Mouse (Mus musculus) stomach, postnatal 0 days (tissue): ENCODE results near the gene Zscan4f. TPM values are rescaled to one million over a fixed set of nuclear protein-coding genes. Genes with fewer than 3 reads are reported as not detected.
"Not testable (repeated sequence)": the region's sequence is repeated elsewhere in the genome, so short reads cannot be mapped to it uniquely, and the experiment has no call there.

Experiments used
- ATAC-seq: fragments of 200-750 bp; cut with Nextera tagmentation; 2 replicates; pipeline ENCODE4 v1.8.0; 2017; ENCODE audit not compliant: low FRiP score, low TSS enrichment
- DNase-seq: peaks from one replicate; pipeline ENCODE4 v3.0.0-alpha.2; 2016; ENCODE audit warnings: low spot score
- H3K27ac ChIP-seq: fragments of 300-500 bp; sonication (generic); replicated peaks from 2 replicates; pipeline ENCODE4 v1.5.1; 2014; ENCODE audit warnings: mild to moderate bottlenecking, control low read depth
- H3K27me3 ChIP-seq: fragments of 300-500 bp; sonication (generic); 2 replicates; pipeline ENCODE4 v1.6.1; 2014; ENCODE audit warnings: low read length; ENCODE audit not compliant: control insufficient read depth, insufficient read depth
- H3K36me3 ChIP-seq: fragments of 300-500 bp; sonication (generic); 2 replicates; pipeline ENCODE4 v1.6.1; 2014; ENCODE audit warnings: low read length, mixed read lengths; ENCODE audit not compliant: control insufficient read depth, insufficient read depth
- H3K4me1 ChIP-seq: fragments of 300-500 bp; sonication (generic); replicated peaks from 2 replicates; pipeline ENCODE4 v1.6.1; 2014; ENCODE audit warnings: antibody characterized with exemption; ENCODE audit not compliant: control insufficient read depth, insufficient read depth
- H3K4me2 ChIP-seq: fragments of 300-500 bp; sonication (generic); replicated peaks from 2 replicates; pipeline ENCODE4 v1.6.1; 2014; ENCODE audit warnings: low read depth, mild to moderate bottlenecking, control low read depth, moderate library complexity
- H3K4me3 ChIP-seq: fragments of 300-500 bp; sonication (generic); 2 replicates; pipeline ENCODE4 v1.5.1; 2014; ENCODE audit warnings: low read depth, low read length, control low read depth
- H3K9ac ChIP-seq: fragments of 300-500 bp; sonication (generic); 2 replicates; pipeline ENCODE4 v1.6.1; 2014; ENCODE audit warnings: mild to moderate bottlenecking, low read length, control low read depth, mixed read lengths
- H3K9me3 ChIP-seq: fragments of 300-500 bp; sonication (generic); 2 replicates; pipeline ENCODE4 v1.6.1; 2016; ENCODE audit warnings: low read length; ENCODE audit not compliant: control insufficient read depth
- WGBS: fragments of 180-500 bp; shearing (Covaris S2); extraction: QIAGEN DNeasy Blood & Tissue Kit; methylation state at CpG from one replicate; pipeline ENCODE4 v1.1.7; 2014; 5-methylcytosine and 5-hydroxymethylcytosine counted together
- microRNA-seq: library from miRNA; unstranded; fragments of <30 nt; microRNA quantifications from one replicate; pipeline ENCODE4, GENCODE M21; 2016
- polyA plus RNA-seq: library from polyadenylated mRNA; unstranded; fragments of >200 nt; fragmentation: Nextera tagmentation; extraction: Ambion mirVana; gene quantifications from 2 replicates; pipeline ENCODE4 v1.2.1, GENCODE M21; 2015

Zscan4f gene
- not detected in 2 replicates for polyA plus RNA-seq

DNA sequence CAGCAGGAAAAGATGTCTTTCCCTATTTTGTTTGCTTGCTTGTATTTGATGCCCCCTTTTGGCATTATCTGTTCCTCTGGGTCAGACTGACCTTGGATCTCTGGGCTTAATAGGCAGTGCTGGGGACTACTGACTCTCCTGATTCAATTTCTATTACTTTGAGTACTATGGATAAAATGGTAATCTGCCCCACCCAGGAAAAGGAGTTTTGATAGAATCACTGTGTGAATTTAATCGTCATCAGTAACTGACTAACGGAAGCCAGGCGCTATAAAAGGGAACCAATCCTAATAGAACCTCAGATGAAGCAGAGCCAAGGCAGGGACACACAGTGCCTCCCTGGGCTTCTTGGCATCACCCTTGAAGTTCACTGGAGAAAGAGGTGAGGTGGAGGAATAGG lies at the start of gene Zscan4f:
TSS of gene Zscan4f (plus strand) at position 301 of the 400 bp plus-strand sequence.
- H3K9me3 ChIP-seq, H3K27me3 ChIP-seq, H3K27ac ChIP-seq, H3K9ac ChIP-seq, H3K4me3 ChIP-seq, ATAC-seq, H3K4me1 ChIP-seq, DNase-seq, H3K36me3 ChIP-seq, H3K4me2 ChIP-seq: not testable (repeated sequence)
- 88% methylated on average over 3 of the region's 3 CpGs for WGBS

DNA sequence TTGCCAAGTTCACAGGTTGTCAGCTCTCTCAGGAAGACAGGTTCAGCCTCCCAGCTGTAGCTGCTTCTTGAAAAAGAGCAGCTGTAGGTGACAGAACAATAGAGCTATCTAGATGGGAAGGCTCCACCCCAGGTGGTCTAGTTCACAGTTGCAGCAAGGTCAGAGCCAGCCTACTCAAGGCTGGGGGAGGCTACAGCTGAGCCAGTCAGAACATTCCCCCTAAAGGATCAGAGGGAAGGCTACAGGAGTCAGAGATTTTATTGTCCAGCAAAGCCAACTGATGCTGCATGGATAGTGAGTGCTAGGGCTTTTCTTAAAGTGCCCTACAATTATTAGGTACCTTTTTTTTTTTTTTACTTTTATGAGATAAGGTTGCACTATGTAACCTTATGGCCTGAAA lies 13.1 kb upstream of the Zscan4f start:
- not testable (repeated sequence) for H3K4me3 ChIP-seq, H3K27ac ChIP-seq, H3K4me2 ChIP-seq, H3K4me1 ChIP-seq, H3K27me3 ChIP-seq, DNase-seq, H3K36me3 ChIP-seq, ATAC-seq, H3K9ac ChIP-seq, H3K9me3 ChIP-seq

Small RNA genes lying within 50 kb of the gene (microRNA-seq; reads per million reads assigned to microRNA genes)
- gene Gm23087, result not detected

Other genes starting within 250 kb of the Zscan4f start
- gene Zscan4d, start 231.8 kb upstream of the Zscan4f start, polyA plus RNA-seq, result not detected in 2 replicates
- not detected in 2 replicates for gene Zscan4e, start 87.2 kb upstream of the Zscan4f start, polyA plus RNA-seq
- not detected in 2 replicates for gene Zscan4-ps2, start 116.4 kb downstream of the Zscan4f start, polyA plus RNA-seq
- not detected in 2 replicates for gene Zscan4-ps3, start 211.4 kb downstream of the Zscan4f start, polyA plus RNA-seq